Mouse (Mus musculus) lung, adult 10 weeks (tissue): ENCODE data around the gene Zfp36. TPM values are rescaled to one million over a fixed set of nuclear protein-coding genes. Genes with fewer than 3 reads are reported as not detected.

ENCODE experiments used
- polyA plus RNA-seq: library from polyadenylated mRNA; stranded (reverse); fragments of 350-450 nt; fragmentation: Illumina TruSeq; extraction: RNeasy Lipid Tissue Mini Kit (QIAGEN cat#74804); gene quantifications from one replicate; pipeline ENCODE4 v1.2.3, GENCODE M21; 2014; ENCODE audit warnings: low read depth, low replicate concordance; ENCODE audit not compliant: insufficient read depth

Zfp36 gene
- 49.5 TPM for polyA plus RNA-seq

GRCm38 (mm10) chr7:28380237-28381016, at the start of gene Zfp36:
Zfp36 (minus strand) TSS chr7:28380253.

DNA sequence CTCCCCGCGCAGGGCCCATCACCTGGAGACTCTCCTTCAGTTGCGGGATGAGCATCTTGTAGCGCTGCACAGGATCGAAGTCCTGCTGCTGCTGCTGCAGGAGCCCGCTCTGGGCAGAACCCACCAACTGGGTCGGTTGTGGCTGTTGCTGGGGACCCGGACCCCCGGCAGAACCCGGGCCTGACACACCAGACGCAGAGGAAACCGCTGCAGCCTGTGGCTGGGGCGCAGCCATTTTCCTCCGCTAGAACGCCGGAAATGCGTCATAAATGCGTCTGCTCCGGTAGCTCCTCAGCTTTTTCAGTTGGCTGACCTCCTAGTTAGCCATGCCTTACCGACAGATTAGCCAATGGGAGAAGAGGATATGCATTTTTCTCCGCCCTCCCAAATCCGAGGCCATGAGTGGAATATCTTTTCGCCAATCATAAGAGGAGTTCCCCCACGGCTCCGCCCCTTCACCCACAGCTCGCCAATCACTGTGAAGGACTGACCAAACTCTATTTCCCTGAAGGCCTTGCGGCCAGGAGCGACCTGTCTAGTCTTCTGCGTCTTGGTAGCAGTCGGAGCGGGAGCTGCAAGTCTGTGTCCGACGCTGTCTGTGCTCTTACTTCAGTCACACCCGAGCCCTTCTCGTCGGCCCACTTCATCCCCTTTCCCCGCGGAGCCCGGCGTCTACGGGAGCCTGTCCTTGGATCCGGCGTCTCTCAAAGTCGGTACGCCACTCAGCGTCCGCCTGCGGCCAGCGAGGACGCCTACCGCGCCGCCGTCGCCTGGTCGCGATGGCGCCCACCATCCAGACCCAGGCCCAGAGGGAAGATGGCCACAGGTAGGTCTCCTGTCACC, 12.6 kb upstream of the Zfp36 start, which contains the start of the genes Med29 and Paf1:
Gene Med29, minus strand, starts transcription at position 280 of the 843 bp plus-strand sequence.
Gene Paf1, plus strand, starts transcription at position 523 of the 843 bp plus-strand sequence.

GRCm38 (mm10) chr7:28372251-28373108, 7.6 kb downstream of the Zfp36 start, which contains the start of gene Plekhg2:
Plekhg2 (minus strand) TSS chr7:28372599.

GRCm38 (mm10) chr7:28350155-28350883, 29.7 kb downstream of the Zfp36 start, which contains the start of gene Rps16:
Rps16 (plus strand) TSS chr7:28350652.

GRCm38 (mm10) chr7:28338108-28338998, 41.7 kb downstream of the Zfp36 start, which contains the start of gene Supt5:
Supt5 (minus strand) TSS chr7:28338746.

Other genes with a start within 250 kb of the Zfp36 start
- 63.8 TPM for gene Fbl, start 210.5 kb downstream of the Zfp36 start, polyA plus RNA-seq
- 9.0 TPM for gene Dyrk1b, start 200.8 kb downstream of the Zfp36 start, polyA plus RNA-seq
- 7.7 TPM for gene Eid2, start 112.4 kb downstream of the Zfp36 start, polyA plus RNA-seq
- 7.7 TPM for gene Eid2b, start 102.5 kb downstream of the Zfp36 start, polyA plus RNA-seq
- not detected for gene Selenov, start 89.1 kb downstream of the Zfp36 start, polyA plus RNA-seq
- gene Dll3, start 78.0 kb downstream of the Zfp36 start, polyA plus RNA-seq = not detected
- 32.3 TPM for gene Timm50, start 68.2 kb downstream of the Zfp36 start, polyA plus RNA-seq
- gene Supt5, start 41.5 kb downstream of the Zfp36 start, polyA plus RNA-seq = 34.2 TPM
- 1,955 TPM for gene Rps16, start 29.6 kb downstream of the Zfp36 start, polyA plus RNA-seq
- 9.7 TPM for gene Plekhg2, start 7.7 kb downstream of the Zfp36 start, polyA plus RNA-seq
- 23.3 TPM for gene Med29, start 12.5 kb upstream of the Zfp36 start, polyA plus RNA-seq
- 56.4 TPM for gene Paf1, start 12.7 kb upstream of the Zfp36 start, polyA plus RNA-seq
- gene Gmfg, start 57.2 kb upstream of the Zfp36 start, polyA plus RNA-seq = 140 TPM
- gene Lrfn1, start 71.7 kb upstream of the Zfp36 start, polyA plus RNA-seq = 0.81 TPM
- gene Ifnl2, start 130.2 kb upstream of the Zfp36 start, polyA plus RNA-seq = not detected
- gene Ifnl3, start 142.6 kb upstream of the Zfp36 start, polyA plus RNA-seq = not detected
- not detected for gene Sycn, start 160.6 kb upstream of the Zfp36 start, polyA plus RNA-seq
- 0.65 TPM for gene Nccrp1, start 167.0 kb upstream of the Zfp36 start, polyA plus RNA-seq
- 12.4 TPM for gene Samd4b, start 217.9 kb upstream of the Zfp36 start, polyA plus RNA-seq
- gene Pak4, start 217.9 kb upstream of the Zfp36 start, polyA plus RNA-seq = 22.3 TPM